Mouse (Mus musculus) MEL (cell line): ENCODE data around the gene Gm47791. TPM values are rescaled to one million over a fixed set of nuclear protein-coding genes. Genes with fewer than 3 reads are reported as not detected.

Experiments used
- DNase-seq: peaks from one replicate; pipeline ENCODE4 v3.0.0; 2011; ENCODE audit warnings: low read depth, low spot score
- H3K27ac ChIP-seq: 2 replicates; pipeline ENCODE4 v1.5.1; 2012; ENCODE audit warnings: low read depth, mild to moderate bottlenecking, control low read depth, low read length, moderate library complexity; ENCODE audit not compliant: control insufficient read depth
- H3K27me3 ChIP-seq, 2 experiments: fragments of 150-350 bp in 1 of 2; sonication (generic) in 1 of 2; 2 replicates each; pipeline ENCODE4 v1.6.1; 2012; ENCODE audit warnings: low read length in 2 of 2, mild to moderate bottlenecking in 2 of 2, improper control_type of control experiment in 1 of 2, moderate library complexity in 1 of 2; ENCODE audit not compliant: insufficient read depth in 2 of 2, control insufficient read depth in 1 of 2
- H3K36me3 ChIP-seq, 2 experiments: 2 replicates each; pipeline ENCODE4 v1.6.1; 2012 to 2014; ENCODE audit warnings: low read length in 2 of 2, improper control_type of control experiment in 1 of 2, inconsistent platforms in 1 of 2, mild to moderate bottlenecking in 1 of 2; ENCODE audit not compliant: insufficient read depth in 2 of 2, control insufficient read depth in 1 of 2
- H3K4me1 ChIP-seq, 2 experiments: fragments of 150-350 bp in 1 of 2; sonication (generic) in 1 of 2; 2 replicates each; pipeline ENCODE4 v1.6.1; 2012; ENCODE audit warnings: low read length in 2 of 2, improper control_type of control experiment in 1 of 2, mild to moderate bottlenecking in 1 of 2; ENCODE audit not compliant: insufficient read depth in 2 of 2, control insufficient read depth in 1 of 2
- H3K4me3 ChIP-seq, 2 experiments: fragments of 150-350 bp in 1 of 2; sonication (generic) in 1 of 2; 2 replicates each; pipeline ENCODE4 v1.5.1; 2012; ENCODE audit warnings: low read depth in 2 of 2, low read length in 2 of 2, mild to moderate bottlenecking in 2 of 2, moderate library complexity in 2 of 2, control low read depth in 1 of 2, improper control_type of control experiment in 1 of 2; ENCODE audit not compliant: control insufficient read depth in 1 of 2, insufficient read depth in 1 of 2
- H3K79me2 ChIP-seq: 2 replicates; pipeline ENCODE4 v1.6.1; 2012; ENCODE audit warnings: mild to moderate bottlenecking, low read length, moderate library complexity; ENCODE audit not compliant: control insufficient read depth, poor library complexity, insufficient read depth
- H3K9ac ChIP-seq: 2 replicates; pipeline ENCODE4 v1.6.1; 2012; ENCODE audit warnings: low read depth, mild to moderate bottlenecking, control low read depth, low read length, moderate library complexity; ENCODE audit not compliant: control insufficient read depth, poor library complexity, severe bottlenecking
- H3K9me3 ChIP-seq: fragments of 150-350 bp; sonication (generic); replicated peaks from 2 replicates; pipeline ENCODE4 v1.6.1; 2012; ENCODE audit warnings: mild to moderate bottlenecking, low read length, improper control_type of control experiment, moderate library complexity; ENCODE audit not compliant: insufficient read depth
- BHLHE40 ChIP-seq: IDR thresholded peaks from 2 replicates; pipeline ENCODE4 v1.6.1; 2012; ENCODE audit warnings: low read depth, mild to moderate bottlenecking, inconsistent platforms, low read length, improper control_type of control experiment, borderline replicate concordance
- E2F4 ChIP-seq: IDR thresholded peaks from 2 replicates; pipeline ENCODE4 v1.6.1; 2011; ENCODE audit warnings: low read depth, low read length, improper control_type of control experiment, borderline replicate concordance
- ELF1 ChIP-seq: IDR thresholded peaks from 2 replicates; pipeline ENCODE4 v1.6.1; 2014; ENCODE audit warnings: low read depth, mild to moderate bottlenecking, inconsistent platforms, low read length, improper control_type of control experiment, moderate library complexity
- EP300 ChIP-seq, 2 experiments: IDR thresholded peaks; 2 replicates each; pipeline ENCODE4 v1.6.1; 2011; ENCODE audit warnings: improper control_type of control experiment in 2 of 2, low read length in 2 of 2, low read depth in 1 of 2, mild to moderate bottlenecking in 1 of 2
- GATA1 ChIP-seq: IDR thresholded peaks from 2 replicates; pipeline ENCODE4 v1.6.1; 2011; ENCODE audit warnings: low read depth, low read length, improper control_type of control experiment
- HCFC1 ChIP-seq: IDR thresholded peaks from 2 replicates; pipeline ENCODE4 v1.6.1; 2012; ENCODE audit warnings: low read depth, mild to moderate bottlenecking, inconsistent platforms, low read length, improper control_type of control experiment, moderate library complexity
- KAT2A ChIP-seq: conservative IDR thresholded peaks from 2 replicates; pipeline ENCODE4 v1.6.1; 2012; ENCODE audit warnings: low read depth, low read length, improper control_type of control experiment, inconsistent platforms
- MAX ChIP-seq: IDR thresholded peaks from 2 replicates; pipeline ENCODE4 v1.6.1; 2011; ENCODE audit warnings: low read length, improper control_type of control experiment
- MAZ ChIP-seq: IDR thresholded peaks from 2 replicates; pipeline ENCODE4 v1.6.1; 2012; ENCODE audit warnings: low read depth, mild to moderate bottlenecking, inconsistent platforms, low read length, improper control_type of control experiment
- MXI1 ChIP-seq: IDR thresholded peaks from 2 replicates; pipeline ENCODE4 v1.6.1; 2011; ENCODE audit warnings: mild to moderate bottlenecking, low read depth, low read length, improper control_type of control experiment
- POLR2AphosphoS5 ChIP-seq: IDR thresholded peaks from 2 replicates; pipeline ENCODE4 v1.6.1; 2012; ENCODE audit warnings: low read depth, borderline replicate concordance, mild to moderate bottlenecking, inconsistent platforms, low read length, moderate library complexity, mixed read lengths
- SMC3 ChIP-seq: IDR thresholded peaks from 2 replicates; pipeline ENCODE4 v1.6.1; 2011; ENCODE audit warnings: low read depth, low read length, improper control_type of control experiment
- TAL1 ChIP-seq: IDR thresholded peaks from 2 replicates; pipeline ENCODE4 v1.6.1; 2012; ENCODE audit warnings: mild to moderate bottlenecking, inconsistent platforms, low read length, moderate library complexity, mixed read lengths
- TBP ChIP-seq: IDR thresholded peaks from 2 replicates; pipeline ENCODE4 v1.8.0; 2011; ENCODE audit warnings: low read depth, low read length, improper control_type of control experiment
- ZC3H11A ChIP-seq: IDR thresholded peaks from 2 replicates; pipeline ENCODE4 v1.6.1; 2012; ENCODE audit warnings: low read depth, mild to moderate bottlenecking, inconsistent platforms, low read length, improper control_type of control experiment
- ZNF384 ChIP-seq: IDR thresholded peaks from 2 replicates; pipeline ENCODE4 v1.6.1; 2012; ENCODE audit warnings: low read depth, mild to moderate bottlenecking, inconsistent platforms, low read length, improper control_type of control experiment
- polyA plus RNA-seq, 2 experiments: library from polyadenylated mRNA; stranded (reverse) in 1 of 2; unstranded in 1 of 2; fragments of >175 nt in 1 of 2; fragments of >200 nt in 1 of 2; gene quantifications; 2 replicates each; pipeline versions ENCODE4 v1.2.1 to v1.2.4; 2012; ENCODE audit warnings: low replicate concordance in 2 of 2, low read depth in 1 of 2; ENCODE audit not compliant: insufficient read length in 2 of 2, insufficient read depth in 1 of 2, missing spikeins in 1 of 2
- total RNA-seq: library from RNA; depleted of rRNA; stranded (reverse); fragments of 300-350 nt; gene quantifications from 2 replicates; pipeline ENCODE4 v1.2.3, GENCODE M21; 2012

Gene Gm47791
- total and polyA plus RNA-seq, 3 experiments = not detected

- Histone ChIP-seq H3K79me2 (no peaks in the 10 kb centered on the region), H3K9ac (no peak overlapping the region), H3K4me3 (no peak overlapping the region), H3K9me3 (no peaks in the 10 kb centered on the region), H3K4me1 (no peaks in the 10 kb centered on the region), H3K36me3 (no peaks in the 10 kb centered on the region), H3K27ac (no peak overlapping the region), H3K27me3 (no peaks in the 10 kb centered on the region)
- TF ChIP-seq SMC3 = no peak
- TF ChIP-seq HCFC1 = no peak
- no peak for TF ChIP-seq ZNF384
- TF ChIP-seq MXI1 = no peak
- no peak for TF ChIP-seq GATA1
- TF ChIP-seq MAX = no peak
- TF ChIP-seq ELF1 = no peak
- TF ChIP-seq POLR2AphosphoS5 = no peak
- TF ChIP-seq TBP = no peak
- DNase-seq = no peak
These were observed 30.2 kb upstream of the Gm47791 start for GRCm38 (mm10) chr1:82801105-82801783.

- H3K9me3 ChIP-seq = no peaks in the 10 kb centered on the region
- H3K79me2 ChIP-seq = no peaks in the 10 kb centered on the region
- peaks cover 0 to 3% of the 10 kb centered on the region in 2 experiments; a peak in 1 of 4 replicates for H3K4me1 ChIP-seq
- no peak overlapping the region for H3K27ac ChIP-seq
- no peaks in the 10 kb centered on the region for H3K36me3 ChIP-seq
- TF ChIP-seq KAT2A = no peak
- no peak for TF ChIP-seq TAL1
- TF ChIP-seq BHLHE40 = no peak
- TF ChIP-seq MAZ = no peak
- no peak for TF ChIP-seq EP300 (IDR thresholded peaks at IDR 0.05; ENCODE audit: low read depth in 1 of 2, low read length in 2 of 2)
- TF ChIP-seq E2F4 = no peak
- no peak for DNase-seq
- no peak overlapping the region for H3K4me3 ChIP-seq
- H3K27me3 ChIP-seq = no peaks in the 10 kb centered on the region
- no peak overlapping the region for H3K9ac ChIP-seq
These were observed 27.9 kb upstream of the Gm47791 start for GRCm38 (mm10) chr1:82798922-82799321.

GRCm38 (mm10) chr1:82798304-82798703 is 27.3 kb upstream of the Gm47791 start:
- Histone ChIP-seq H3K79me2 (no peaks in the 10 kb centered on the region), H3K27ac (no peak overlapping the region), H3K9me3 (no peaks in the 10 kb centered on the region), H3K36me3 (no peaks in the 10 kb centered on the region)
- TF ChIP-seq ZC3H11A (no peak), MAX (no peak)
- TF ChIP-seq, all 39 proteins: peak for 0
- Histone ChIP-seq H3K4me3 (no peak overlapping the region), H3K9ac (no peak overlapping the region), H3K4me1 (peaks cover 0 to 3% of the 10 kb centered on the region in 2 experiments; a peak in 1 of 4 replicates), H3K27me3 (no peaks in the 10 kb centered on the region)
- no peak for DNase-seq
